Mouse (Mus musculus): ENCODE results near the gene Gas2l2.

- TF ChIP-seq CTCF (IDR thresholded peaks at IDR 0.05; ENCODE audit: low read depth) (no peak), EP300 (IDR thresholded peaks at IDR 0.05; ENCODE audit: low read depth) (no peak)
Observed at GRCm38 (mm10) chr11:83451281-83451680, 22.0 kb upstream of the Gas2l2 start.
